Mouse (Mus musculus) midbrain, postnatal 0 days (tissue): ENCODE results near the gene Meig1. TPM values are rescaled to one million over a fixed set of nuclear protein-coding genes. Genes with fewer than 3 reads are reported as not detected.

ENCODE experiments used
- ATAC-seq: fragments of 200-750 bp; cut with Nextera tagmentation; 2 replicates; pipeline ENCODE4 v1.8.0; 2017; ENCODE audit warnings: moderate number of reproducible peaks, mild to moderate bottlenecking, moderate TSS enrichment, moderate library complexity; ENCODE audit not compliant: low FRiP score
- DNase-seq: peaks from one replicate; pipeline ENCODE4 v3.0.0-alpha.2; 2015; ENCODE audit warnings: low spot score
- H3K27ac ChIP-seq: fragments of 300-500 bp; sonication (generic); 2 replicates; pipeline ENCODE4 v1.5.1; 2014; ENCODE audit warnings: low read depth, mild to moderate bottlenecking, low read length, mixed read lengths
- H3K27me3 ChIP-seq: fragments of 300-500 bp; sonication (generic); 2 replicates; pipeline ENCODE4 v1.6.1; 2014; ENCODE audit warnings: low read length, control low read depth, mixed read lengths; ENCODE audit not compliant: insufficient read depth
- H3K36me3 ChIP-seq: fragments of 300-500 bp; sonication (generic); 2 replicates; pipeline ENCODE4 v1.6.1; 2014; ENCODE audit warnings: low read length, control low read depth, mixed read lengths; ENCODE audit not compliant: insufficient read depth
- H3K4me1 ChIP-seq: fragments of 300-500 bp; sonication (generic); 2 replicates; pipeline ENCODE4 v1.6.1; 2014; ENCODE audit warnings: mild to moderate bottlenecking, control low read depth, antibody characterized with exemption, low read length, mixed read lengths; ENCODE audit not compliant: insufficient read depth
- H3K4me2 ChIP-seq: fragments of 300-500 bp; sonication (generic); 2 replicates; pipeline ENCODE4 v1.6.1; 2014; ENCODE audit warnings: low read depth, mild to moderate bottlenecking, low read length, mixed read lengths; ENCODE audit not compliant: poor library complexity, severe bottlenecking
- H3K4me3 ChIP-seq: fragments of 300-500 bp; sonication (generic); 2 replicates; pipeline ENCODE4 v1.5.1; 2014; ENCODE audit warnings: low read depth, mild to moderate bottlenecking, low read length, moderate library complexity
- H3K9ac ChIP-seq: fragments of 300-500 bp; sonication (generic); replicated peaks from 2 replicates; pipeline ENCODE4 v1.6.1; 2014; ENCODE audit warnings: mild to moderate bottlenecking, low read length, moderate library complexity, mixed read lengths; ENCODE audit not compliant: poor library complexity, severe bottlenecking
- H3K9me3 ChIP-seq: fragments of 300-500 bp; sonication (generic); 2 replicates; pipeline ENCODE4 v1.6.1; 2016; ENCODE audit warnings: low read length, control low read depth
- CTCF ChIP-seq: IDR thresholded peaks from 2 replicates; pipeline ENCODE4 v1.5.1; 2016; ENCODE audit warnings: antibody characterized with exemption, mild to moderate bottlenecking
- WGBS: fragments of 180-500 bp; shearing (Covaris S2); extraction: QIAGEN DNeasy Blood & Tissue Kit; methylation state at CpG from one replicate; pipeline ENCODE4 v1.1.7; 2014; 5-methylcytosine and 5-hydroxymethylcytosine counted together
- polyA plus RNA-seq: library from polyadenylated mRNA; unstranded; fragments of >200 nt; fragmentation: Nextera tagmentation; extraction: Ambion mirVana; gene quantifications from 2 replicates; pipeline ENCODE4 v1.2.1, GENCODE M21; 2015
- total RNA-seq: library from RNA; depleted of rRNA; stranded (reverse); fragments of >200 nt; gene quantifications from 2 replicates; pipeline ENCODE4 v1.2.3, GENCODE M21; 2014; rRNA removed

Gene Meig1
- total RNA-seq: 0.76 and 7.2 TPM in 2 replicates
- 10.3 and 19.0 TPM in 2 replicates for polyA plus RNA-seq

- no peak for ATAC-seq
- WGBS: 74% methylated on average over 3 of the region's 3 CpGs
- peak within 1 kb of the TSS; percentile 93; the same call in 1 of the 2 replicates for H3K4me2 ChIP-seq
Measured at GRCm38 (mm10) chr2:3422548-3422947, at the start of gene Meig1. TSS of gene Meig1 (minus strand) at chr2:3422648.

DNA sequence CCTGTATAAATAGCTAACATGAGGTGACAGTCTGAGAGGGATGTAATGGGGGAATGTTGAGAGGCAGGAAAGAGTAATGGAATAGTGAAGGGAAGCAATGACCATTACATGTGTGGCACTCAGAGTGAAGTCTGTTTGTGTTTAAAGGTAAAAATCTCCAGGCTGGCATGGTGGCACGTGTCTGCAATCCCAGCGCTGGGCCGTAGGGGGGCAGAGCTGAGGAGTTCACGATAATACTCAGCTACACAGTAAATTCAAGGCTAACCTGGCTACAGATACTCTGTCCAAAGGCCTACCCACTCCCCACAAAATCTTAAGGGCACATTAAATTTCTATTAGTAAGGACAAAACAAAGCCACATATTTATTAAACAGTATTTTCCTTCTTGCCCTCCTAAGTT, 34.1 kb upstream of the Meig1 start:
- 70% methylated on average over 4 of the region's 4 CpGs for WGBS
- H3K9ac ChIP-seq: no peak overlapping the region
- H3K4me3 ChIP-seq: no peak overlapping the region
- ATAC-seq (no peak), DNase-seq (no peak)
- TF ChIP-seq CTCF: 0 out of 2 replicates have a peak, but pooled peaks have one; percentile 17
- no peak overlapping the region for H3K4me2 ChIP-seq
- no peaks in the 10 kb centered on the region for H3K27me3 ChIP-seq
- H3K36me3 ChIP-seq: peaks cover 17% of the 10 kb centered on the region
- H3K27ac ChIP-seq: no peak overlapping the region
- H3K4me1 ChIP-seq: no peaks in the 10 kb centered on the region
- H3K9me3 ChIP-seq: no peaks in the 10 kb centered on the region

More at GRCm38 (mm10) chr2:3422548-3422947, at the start of gene Meig1:
- no peaks in the 10 kb centered on the region for H3K27me3 ChIP-seq
- no peak within 1 kb of the TSS for H3K9ac ChIP-seq
- H3K4me3 ChIP-seq: peak within 1 kb of the TSS; percentile 74
- no peaks in the 10 kb centered on the region for H3K9me3 ChIP-seq
- no peaks in the 10 kb centered on the region for H3K4me1 ChIP-seq
- TF ChIP-seq CTCF: no peak
- DNase-seq: no peak
- no peaks in the 10 kb centered on the region for H3K36me3 ChIP-seq
- H3K27ac ChIP-seq: no peak within 1 kb of the TSS

GRCm38 (mm10) chr2:3453096-3453495, 30.6 kb upstream of the Meig1 start:
- Histone ChIP-seq H3K4me1 (no peaks in the 10 kb centered on the region), H3K4me2 (no peak overlapping the region), H3K27me3 (no peaks in the 10 kb centered on the region), H3K27ac (no peak overlapping the region), H3K36me3 (peaks cover 25% of the 10 kb centered on the region), H3K9ac (no peak overlapping the region), H3K4me3 (no peak overlapping the region), H3K9me3 (no peaks in the 10 kb centered on the region)
- ATAC-seq (no peak), DNase-seq (no peak)
- TF ChIP-seq CTCF: no peak
- 85% methylated on average over 3 of the region's 3 CpGs for WGBS

GRCm38 (mm10) chr2:3449431-3449830, 27.0 kb upstream of the Meig1 start:
- ATAC-seq (no peak), DNase-seq (no peak)
- 73% methylated on average over 2 of the region's 2 CpGs for WGBS
- no peaks in the 10 kb centered on the region for H3K9me3 ChIP-seq
- peaks cover 35% of the 10 kb centered on the region for H3K36me3 ChIP-seq
- no peak overlapping the region for H3K4me2 ChIP-seq
- no peaks in the 10 kb centered on the region for H3K27me3 ChIP-seq
- TF ChIP-seq CTCF: no peak
- H3K27ac ChIP-seq: no peak overlapping the region
- no peak overlapping the region for H3K9ac ChIP-seq
- H3K4me1 ChIP-seq: no peaks in the 10 kb centered on the region
- H3K4me3 ChIP-seq: no peak overlapping the region

DNA sequence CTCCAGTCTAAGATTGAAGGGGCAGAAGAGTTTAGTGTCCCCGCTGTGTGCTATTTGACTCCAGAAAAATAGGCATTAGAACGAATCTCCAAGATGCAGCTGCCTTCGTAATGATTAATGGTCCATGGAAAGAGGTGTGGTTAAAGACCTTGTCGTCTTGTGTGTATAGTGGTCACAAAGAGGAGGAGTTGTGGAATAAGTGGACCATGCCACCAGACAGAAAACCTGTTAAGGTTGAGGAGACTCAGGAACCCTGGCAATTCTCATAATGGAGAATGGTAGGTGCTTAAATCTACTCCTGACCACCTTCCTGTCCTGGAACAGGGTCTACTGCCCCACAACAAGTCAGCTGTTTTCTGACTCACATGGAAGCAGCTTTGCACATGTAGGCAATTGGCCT, 23.5 kb upstream of the Meig1 start:
- Histone ChIP-seq H3K36me3 (peaks cover 46% of the 10 kb centered on the region), H3K9ac (no peak overlapping the region), H3K27me3 (no peaks in the 10 kb centered on the region), H3K4me3 (no peak overlapping the region), H3K4me2 (no peak overlapping the region), H3K4me1 (no peaks in the 10 kb centered on the region), H3K9me3 (no peaks in the 10 kb centered on the region), H3K27ac (no peak overlapping the region)
- 83% methylated on average over 4 of the region's 4 CpGs for WGBS
- no peak for TF ChIP-seq CTCF
- DNase-seq (no peak), ATAC-seq (no peak)

DNA sequence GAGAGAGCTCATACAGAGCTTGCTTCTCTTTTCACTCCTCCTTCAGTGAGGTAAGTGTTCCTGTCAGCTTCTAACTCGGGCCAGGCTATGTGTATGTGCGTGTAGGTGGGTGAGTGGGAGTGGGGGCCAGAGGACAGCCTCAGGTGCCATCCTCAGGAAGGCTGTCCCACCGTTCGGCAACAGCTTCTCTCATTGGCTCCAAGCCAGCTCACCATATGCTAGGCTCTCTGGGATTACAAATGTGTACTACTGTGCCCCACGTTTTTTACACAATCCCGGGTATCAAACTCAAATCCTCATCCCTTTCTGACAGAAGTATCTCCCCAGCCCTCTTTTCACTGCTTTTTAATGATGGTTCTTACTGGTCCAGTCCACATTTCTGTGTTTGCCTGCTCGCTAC, 21.8 kb upstream of the Meig1 start:
- no peak overlapping the region for H3K4me2 ChIP-seq
- DNase-seq: no peak
- H3K36me3 ChIP-seq: peaks cover 40% of the 10 kb centered on the region
- no peak overlapping the region for H3K9ac ChIP-seq
- no peaks in the 10 kb centered on the region for H3K27me3 ChIP-seq
- ATAC-seq: no peak
- no peak overlapping the region for H3K4me3 ChIP-seq
- H3K9me3 ChIP-seq: no peaks in the 10 kb centered on the region
- TF ChIP-seq CTCF: no peak
- 72% methylated on average over 7 of the region's 7 CpGs for WGBS
- H3K27ac ChIP-seq: no peak overlapping the region
- no peaks in the 10 kb centered on the region for H3K4me1 ChIP-seq
